Mouse (Mus musculus): ENCODE data around the gene Mpp2.

DNA sequence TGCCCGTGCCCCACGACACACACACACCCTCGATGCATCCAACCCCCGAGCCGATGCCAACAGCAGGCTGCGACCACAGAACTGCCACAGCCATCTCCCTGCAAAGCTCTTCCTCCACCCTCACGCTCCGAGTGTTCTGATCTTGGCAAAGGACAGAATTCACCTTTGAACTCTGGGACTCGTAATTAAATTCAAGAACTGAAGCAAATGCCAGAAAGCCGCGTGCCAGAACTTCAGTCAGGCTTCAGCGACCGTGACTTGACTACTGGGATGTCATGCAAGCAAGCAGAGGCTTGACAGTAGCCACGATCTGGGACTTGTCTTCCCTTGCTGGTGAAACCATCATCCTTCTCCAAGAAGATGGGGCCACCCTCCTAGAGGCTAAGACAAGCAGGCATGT lies 14.6 kb downstream of the Mpp2 start:
- TF ChIP-seq E2F4 (IDR thresholded peaks at IDR 0.05; ENCODE audit: insufficient read depth): no peak
- TF ChIP-seq POLR2AphosphoS2 (IDR thresholded peaks at IDR 0.05; ENCODE audit: insufficient read length, low read depth): no peak
